Mouse (Mus musculus) bone marrow, adult 2 months (tissue): ENCODE measurements around the gene Ppip5k1. TPM values are rescaled to one million over a fixed set of nuclear protein-coding genes. Genes with fewer than 3 reads are reported as not detected.
A peak's percentile ranks its signal among the peaks of the same experiment; 100 is the strongest.

Source experiments
- H3K27ac ChIP-seq: fragments of 200-500 bp; 2 replicates; pipeline ENCODE4 v1.5.1; 2012; ENCODE audit warnings: low read depth, mild to moderate bottlenecking, control low read depth, inconsistent platforms, low read length; ENCODE audit not compliant: control insufficient read depth, poor library complexity, insufficient read depth
- H3K4me1 ChIP-seq: fragments of 200-500 bp; 2 replicates; pipeline ENCODE4 v1.6.1; 2011; ENCODE audit warnings: low read length; ENCODE audit not compliant: control insufficient read depth, insufficient read depth
- H3K4me3 ChIP-seq: fragments of 200-500 bp; replicated peaks from 2 replicates; pipeline ENCODE3; 2011; ENCODE audit warnings: mild to moderate bottlenecking, low read depth, low read length, control low read depth; ENCODE audit not compliant: control insufficient read depth
- CTCF ChIP-seq: fragments of 200-500 bp; IDR thresholded peaks from 2 replicates; pipeline ENCODE4 v1.5.1; 2011; ENCODE audit warnings: low read length, control low read depth; ENCODE audit not compliant: control insufficient read depth, insufficient read depth
- POLR2A ChIP-seq: fragments of 200-500 bp; IDR thresholded peaks from 2 replicates; pipeline ENCODE4 v1.6.1; 2011; ENCODE audit warnings: low read depth, mild to moderate bottlenecking, control low read depth, low read length, borderline replicate concordance; ENCODE audit not compliant: control insufficient read depth
- WGBS: fragments of 180-500 bp; shearing (Covaris S2); methylation state at CpG from one replicate; pipeline ENCODE4 v1.1.7; 2018; 5-methylcytosine and 5-hydroxymethylcytosine counted together
- polyA plus RNA-seq: library from polyadenylated mRNA; stranded (reverse); fragments of >200 nt; gene quantifications from 2 replicates; pipeline ENCODE4 v1.2.4, GENCODE M21; 2011; ENCODE audit warnings: low replicate concordance; ENCODE audit not compliant: missing spikeins, insufficient read depth, insufficient read length

The Ppip5k1 gene
- polyA plus RNA-seq, 1 experiment, result 16.7 TPM

DNA sequence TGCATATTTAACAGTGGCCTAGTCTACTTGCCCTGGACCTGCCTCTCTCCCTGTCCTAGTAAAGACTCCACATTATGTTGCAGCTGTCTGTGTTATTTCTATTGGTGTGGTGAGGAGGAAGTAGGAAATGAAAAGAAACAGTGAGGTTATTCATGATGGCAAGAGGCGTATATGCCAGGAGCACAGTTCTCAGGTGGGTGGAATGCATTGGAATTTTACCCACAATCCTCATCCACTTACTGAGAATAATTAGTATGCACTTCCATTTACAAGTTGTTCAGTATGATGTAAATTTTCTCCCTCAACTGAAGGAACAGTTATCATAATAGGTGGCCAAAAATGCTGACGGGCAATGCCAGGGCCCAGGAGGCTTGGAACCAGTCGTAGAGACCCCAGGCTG, 8.5 kb upstream of the Ppip5k1 start:
- WGBS, result 83% methylated on average over 3 of the region's 3 CpGs

DNA sequence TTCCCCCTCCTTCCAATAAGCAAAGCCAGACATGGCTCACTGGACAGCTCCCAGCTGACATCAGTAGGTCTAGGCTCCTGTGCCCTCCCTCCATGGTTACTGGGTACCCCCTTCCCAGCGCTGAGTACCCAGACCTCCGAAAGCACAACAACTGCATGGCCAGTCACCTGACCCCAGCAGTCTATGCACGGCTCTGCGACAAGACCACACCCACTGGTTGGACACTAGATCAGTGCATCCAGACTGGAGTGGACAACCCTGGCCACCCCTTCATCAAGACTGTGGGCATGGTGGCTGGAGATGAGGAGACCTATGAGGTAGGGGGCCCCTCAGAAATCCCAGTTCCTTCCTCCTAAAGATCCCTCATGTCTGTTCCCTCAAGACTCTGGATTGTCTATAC, 4.3 kb upstream of the Ppip5k1 start:
- H3K27ac ChIP-seq, result no peak overlapping the region
- H3K4me3 ChIP-seq, result no peak overlapping the region
- no peaks in the 10 kb centered on the region for H3K4me1 ChIP-seq
- TF ChIP-seq CTCF (no peak), POLR2A (no peak)
- WGBS, result 59% methylated on average over 4 of the region's 4 CpGs

More for the DNA sequence above, 8.5 kb upstream of the Ppip5k1 start:
- TF ChIP-seq CTCF, result no peak
- no peak for TF ChIP-seq POLR2A
- no peaks in the 10 kb centered on the region for H3K4me1 ChIP-seq
- no peak overlapping the region for H3K4me3 ChIP-seq
- no peak overlapping the region for H3K27ac ChIP-seq

- 2% methylated on average over 16 of the region's 16 CpGs for WGBS
- no peak overlapping the region for H3K27ac ChIP-seq
- TF ChIP-seq POLR2A (no peak), CTCF (no peak)
- no peaks in the 10 kb centered on the region; the same call in 1 of the 2 replicates for H3K4me1 ChIP-seq
- no peak overlapping the region for H3K4me3 ChIP-seq
Observed at GRCm38 (mm10) chr2:121358381-121358780, 3.2 kb upstream of the Ppip5k1 start.

- WGBS, result 2% methylated on average over 4 of the region's 4 CpGs
- H3K4me3 ChIP-seq, result no peak overlapping the region
- TF ChIP-seq POLR2A, result no peak
- H3K27ac ChIP-seq, result no peak overlapping the region
- H3K4me1 ChIP-seq, result no peaks in the 10 kb centered on the region; the same call in 1 of the 2 replicates
Observed at GRCm38 (mm10) chr2:121357961-121358360, 2.8 kb upstream of the Ppip5k1 start.

DNA sequence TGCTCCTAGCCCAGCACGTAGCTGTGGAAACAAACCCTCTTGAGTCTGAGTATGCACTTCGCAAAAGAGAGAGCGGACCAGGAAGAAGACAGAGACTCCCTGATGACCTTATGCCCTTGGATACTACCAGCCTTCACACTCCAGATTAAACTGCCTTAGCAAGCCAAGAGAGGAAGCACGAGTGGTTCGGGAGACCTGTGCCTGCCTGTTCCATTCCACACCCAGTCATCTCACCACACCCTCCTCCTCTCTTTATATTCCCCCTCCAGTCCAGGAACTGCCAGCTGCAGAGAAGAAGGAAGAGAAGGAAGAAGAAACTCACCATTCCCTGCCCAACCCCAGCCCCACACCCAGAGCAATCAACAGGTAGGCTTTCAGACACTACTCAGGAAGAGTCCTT, 2.3 kb upstream of the Ppip5k1 start, which contains the start of gene Ckmt1:
Ckmt1 (plus strand) TSS at position 221 of the 400 bp plus-strand sequence.
- WGBS, result 56% methylated on average over 5 of the region's 5 CpGs
- TF ChIP-seq CTCF (no peak), POLR2A (no peak)
- Histone ChIP-seq H3K27ac (no peak within 1 kb of the TSS), H3K4me1 (no peaks in the 10 kb centered on the region; the same call in 1 of the 2 replicates), H3K4me3 (no peak within 1 kb of the TSS)

GRCm38 (mm10) chr2:121354378-121354777, 818 bp downstream of the Ppip5k1 start:
- WGBS, result 2% methylated on average over 6 of the region's 6 CpGs
- Histone ChIP-seq H3K4me3 (peak overlapping the region; percentile 78), H3K4me1 (no peaks in the 10 kb centered on the region; the same call in 1 of the 2 replicates), H3K27ac (no peak overlapping the region)
- TF ChIP-seq CTCF (no peak), POLR2A (no peak)

DNA sequence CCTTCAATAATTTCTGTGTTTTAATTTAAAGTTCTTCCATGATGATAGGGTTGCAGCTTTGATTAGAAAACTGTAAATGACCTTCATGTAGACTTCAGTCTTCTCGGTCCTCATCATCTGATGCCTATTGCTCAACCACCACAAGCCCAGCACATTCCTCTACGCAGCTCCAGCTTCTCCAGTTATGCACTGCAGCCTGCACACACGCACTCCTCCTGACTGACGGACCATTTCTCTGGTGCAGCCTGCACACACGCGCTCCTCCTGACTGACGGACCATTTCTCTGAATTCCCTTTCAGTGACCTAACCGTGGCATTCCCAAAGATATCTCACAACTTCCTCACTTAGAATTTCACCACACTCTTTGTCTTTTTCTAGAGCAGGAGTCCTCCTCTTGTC, 2.0 kb downstream of the Ppip5k1 start:
- no peak overlapping the region for H3K4me3 ChIP-seq
- no peak overlapping the region for H3K27ac ChIP-seq
- no peaks in the 10 kb centered on the region; the same call in 1 of the 2 replicates for H3K4me1 ChIP-seq
- 72% methylated on average over 8 of the region's 8 CpGs for WGBS
- no peak for TF ChIP-seq CTCF

DNA sequence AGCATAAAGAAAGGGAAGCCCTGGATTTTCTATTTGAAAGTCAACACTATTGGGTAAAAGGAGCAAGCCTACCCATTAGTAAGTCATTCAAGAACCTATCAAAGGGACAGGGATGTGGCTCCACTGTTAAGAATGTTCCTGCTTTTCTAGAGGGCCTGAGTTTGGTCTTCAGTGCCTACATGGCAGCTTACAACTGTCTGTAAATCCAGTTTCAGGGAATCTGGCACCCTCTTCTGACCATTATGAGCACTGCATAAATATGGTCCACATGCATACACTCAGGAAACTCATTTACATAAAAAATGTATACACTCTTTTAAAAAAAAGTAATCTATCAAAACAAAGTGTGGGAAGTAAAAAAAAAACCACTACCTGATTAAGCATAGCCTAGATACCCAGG, 16.1 kb downstream of the Ppip5k1 start:
- Histone ChIP-seq H3K4me1 (no peaks in the 10 kb centered on the region), H3K4me3 (no peak overlapping the region), H3K27ac (no peak overlapping the region)
- no peak for TF ChIP-seq POLR2A
- no peak for TF ChIP-seq CTCF

- WGBS, result 59% methylated on average over 2 of the region's 2 CpGs
- Histone ChIP-seq H3K4me1 (no peaks in the 10 kb centered on the region), H3K4me3 (no peak overlapping the region), H3K27ac (no peak overlapping the region)
- TF ChIP-seq CTCF, result no peak
- no peak for TF ChIP-seq POLR2A
Observed at GRCm38 (mm10) chr2:121329492-121329891, 25.7 kb downstream of the Ppip5k1 start.
